Mouse (Mus musculus): ENCODE results near the gene Pcgf3. TPM values are rescaled to one million over a fixed set of nuclear protein-coding genes. Genes with fewer than 3 reads are reported as not detected.

Gene Pcgf3
- polyA plus RNA-seq, 1 experiment: 19.8 TPM

- H3K36me3 ChIP-seq (ENCODE audit: control insufficient read depth, insufficient read depth, low read length): no peaks in the 10 kb centered on the region
- peaks cover 27% of the 10 kb centered on the region for H3K4me1 ChIP-seq (replicated peaks; ENCODE audit: control insufficient read depth, insufficient read depth, low read length)
Measured at GRCm38 (mm10) chr5:108465131-108465891, 4.3 kb downstream of the Pcgf3 start.

GRCm38 (mm10) chr5:108466647-108467046 lies 5.6 kb downstream of the Pcgf3 start:
- Histone ChIP-seq H3K27ac (ENCODE audit: control insufficient read depth, insufficient read depth, low read length) (no peak overlapping the region), H3K27me3 (ENCODE audit: control insufficient read depth, insufficient read depth, low read length) (no peaks in the 10 kb centered on the region), H3K4me1 (replicated peaks; ENCODE audit: control insufficient read depth, insufficient read depth, low read length) (peaks cover 21% of the 10 kb centered on the region), H3K4me3 (ENCODE audit: control insufficient read depth, insufficient read depth, low read length) (no peak overlapping the region), H3K36me3 (ENCODE audit: control insufficient read depth, insufficient read depth, low read length) (no peaks in the 10 kb centered on the region)
- WGBS: 95% methylated on average over 1 of the region's 1 CpGs
- DNase-seq: no peak
- TF ChIP-seq CTCF (IDR thresholded peaks at IDR 0.05; ENCODE audit: borderline replicate concordance, control insufficient read depth, extremely low read depth, insufficient read depth, low read length, poor library complexity) (no peak), POLR2A (IDR thresholded peaks at IDR 0.05; ENCODE audit: control insufficient read depth, extremely low read depth, insufficient read depth, low read length, poor library complexity) (no peak)

More at GRCm38 (mm10) chr5:108465131-108465891, 4.3 kb downstream of the Pcgf3 start:
- Histone ChIP-seq H3K4me3 (ENCODE audit: control insufficient read depth, insufficient read depth, low read length) (no peak overlapping the region), H3K27me3 (ENCODE audit: control insufficient read depth, insufficient read depth, low read length) (no peaks in the 10 kb centered on the region), H3K27ac (ENCODE audit: control insufficient read depth, insufficient read depth, low read length) (no peak overlapping the region)
- no peak for TF ChIP-seq POLR2A (IDR thresholded peaks at IDR 0.05; ENCODE audit: control insufficient read depth, extremely low read depth, insufficient read depth, low read length, poor library complexity)
- no peak for TF ChIP-seq CTCF (IDR thresholded peaks at IDR 0.05; ENCODE audit: borderline replicate concordance, control insufficient read depth, extremely low read depth, insufficient read depth, low read length, poor library complexity)
- DNase-seq: no peak
- 82% methylated on average over 6 of the region's 6 CpGs for WGBS

- Histone ChIP-seq H3K27ac (ENCODE audit: control insufficient read depth, insufficient read depth, low read length) (no peak overlapping the region), H3K36me3 (ENCODE audit: control insufficient read depth, insufficient read depth, low read length) (peaks cover 23% of the 10 kb centered on the region), H3K4me3 (ENCODE audit: control insufficient read depth, insufficient read depth, low read length) (no peak overlapping the region), H3K4me1 (replicated peaks; ENCODE audit: control insufficient read depth, insufficient read depth, low read length) (peaks cover 5% of the 10 kb centered on the region), H3K27me3 (ENCODE audit: control insufficient read depth, insufficient read depth, low read length) (no peaks in the 10 kb centered on the region)
- TF ChIP-seq CTCF (IDR thresholded peaks at IDR 0.05; ENCODE audit: borderline replicate concordance, control insufficient read depth, extremely low read depth, insufficient read depth, low read length, poor library complexity) (no peak), POLR2A (IDR thresholded peaks at IDR 0.05; ENCODE audit: control insufficient read depth, extremely low read depth, insufficient read depth, low read length, poor library complexity) (no peak)
- DNase-seq: no peak
- WGBS: 96% methylated on average over 7 of the region's 7 CpGs
Measured at GRCm38 (mm10) chr5:108469617-108470016, 8.6 kb downstream of the Pcgf3 start.

GRCm38 (mm10) chr5:108473737-108474136 lies 12.7 kb downstream of the Pcgf3 start:
- no peak for DNase-seq
- Histone ChIP-seq H3K4me3 (ENCODE audit: control insufficient read depth, insufficient read depth, low read length) (no peak overlapping the region), H3K27me3 (ENCODE audit: control insufficient read depth, insufficient read depth, low read length) (no peaks in the 10 kb centered on the region), H3K4me1 (replicated peaks; ENCODE audit: control insufficient read depth, insufficient read depth, low read length) (no peaks in the 10 kb centered on the region), H3K27ac (ENCODE audit: control insufficient read depth, insufficient read depth, low read length) (no peak overlapping the region), H3K36me3 (ENCODE audit: control insufficient read depth, insufficient read depth, low read length) (peaks cover 59% of the 10 kb centered on the region)
- TF ChIP-seq CTCF (IDR thresholded peaks at IDR 0.05; ENCODE audit: borderline replicate concordance, control insufficient read depth, extremely low read depth, insufficient read depth, low read length, poor library complexity) (no peak), POLR2A (IDR thresholded peaks at IDR 0.05; ENCODE audit: control insufficient read depth, extremely low read depth, insufficient read depth, low read length, poor library complexity) (no peak)
- 95% methylated on average over 4 of the region's 4 CpGs for WGBS

- Histone ChIP-seq H3K27ac (ENCODE audit: control insufficient read depth, insufficient read depth, low read length) (no peak overlapping the region), H3K27me3 (ENCODE audit: control insufficient read depth, insufficient read depth, low read length) (no peaks in the 10 kb centered on the region), H3K4me3 (ENCODE audit: control insufficient read depth, insufficient read depth, low read length) (no peak overlapping the region), H3K4me1 (replicated peaks; ENCODE audit: control insufficient read depth, insufficient read depth, low read length) (no peaks in the 10 kb centered on the region), H3K36me3 (ENCODE audit: control insufficient read depth, insufficient read depth, low read length) (peaks cover 65% of the 10 kb centered on the region)
- WGBS: 96% methylated on average over 3 of the region's 3 CpGs
- no peak for DNase-seq
- TF ChIP-seq CTCF (IDR thresholded peaks at IDR 0.05; ENCODE audit: borderline replicate concordance, control insufficient read depth, extremely low read depth, insufficient read depth, low read length, poor library complexity) (no peak), POLR2A (IDR thresholded peaks at IDR 0.05; ENCODE audit: control insufficient read depth, extremely low read depth, insufficient read depth, low read length, poor library complexity) (no peak)
Measured at GRCm38 (mm10) chr5:108475977-108476376, 14.9 kb downstream of the Pcgf3 start.

GRCm38 (mm10) chr5:108483006-108483405 lies 22.0 kb downstream of the Pcgf3 start:
- DNase-seq: no peak
- no peak overlapping the region for H3K4me3 ChIP-seq (ENCODE audit: control insufficient read depth, insufficient read depth, low read length)
- TF ChIP-seq POLR2A (IDR thresholded peaks at IDR 0.05; ENCODE audit: control insufficient read depth, extremely low read depth, insufficient read depth, low read length, poor library complexity) (no peak), CTCF (IDR thresholded peaks at IDR 0.05; ENCODE audit: borderline replicate concordance, control insufficient read depth, extremely low read depth, insufficient read depth, low read length, poor library complexity) (no peak)
- no peaks in the 10 kb centered on the region for H3K27me3 ChIP-seq (ENCODE audit: control insufficient read depth, insufficient read depth, low read length)
- 94% methylated on average over 6 of the region's 6 CpGs for WGBS
- H3K4me1 ChIP-seq (replicated peaks; ENCODE audit: control insufficient read depth, insufficient read depth, low read length): no peaks in the 10 kb centered on the region
- no peak overlapping the region for H3K27ac ChIP-seq (ENCODE audit: control insufficient read depth, insufficient read depth, low read length)
- H3K36me3 ChIP-seq (ENCODE audit: control insufficient read depth, insufficient read depth, low read length): peaks cover 31% of the 10 kb centered on the region

Data from thymus, adult 2 months (tissue).